Mouse (Mus musculus): ENCODE data around the gene Vinac1. TPM values are rescaled to one million over a fixed set of nuclear protein-coding genes. Genes with fewer than 3 reads are reported as not detected.
A peak's percentile ranks its signal among the peaks of the same experiment; 100 is the strongest.
"Not testable (repeated sequence)": the region's sequence is repeated elsewhere in the genome, so short reads cannot be mapped to it uniquely, and the experiment has no call there.

Vinac1 gene
- polyA plus RNA-seq, 1 experiment from 2014 or later, result 0.06 TPM

DNA sequence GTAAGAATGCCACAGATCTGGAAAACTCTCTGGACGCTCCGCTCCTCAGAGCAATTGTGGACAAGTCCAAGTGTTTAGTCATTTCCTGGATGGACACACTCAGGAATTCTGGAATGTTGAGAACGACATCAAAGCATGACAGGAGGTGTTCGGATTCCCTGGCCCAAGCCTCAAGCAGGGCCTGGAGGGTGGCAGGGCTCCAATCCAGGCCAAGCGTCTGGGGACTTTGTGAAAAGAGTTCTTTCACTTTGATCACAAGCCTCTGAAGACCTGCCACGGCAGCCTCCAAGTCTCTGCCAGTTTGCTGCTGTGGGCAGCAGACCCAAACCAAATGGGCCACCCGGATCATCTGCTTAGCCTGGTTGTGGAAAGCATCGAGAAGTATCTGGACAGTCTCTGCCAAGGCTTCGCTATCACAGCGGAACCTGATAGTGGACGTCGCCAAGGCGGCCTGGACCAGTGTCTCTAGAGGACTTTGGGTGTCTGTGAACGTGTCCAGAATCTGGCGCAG, 9.5 kb downstream of the Vinac1 start:
- H3K4me2 ChIP-seq, result peak overlapping the region; percentile 91
- 33% methylated on average over 15 of the region's 15 CpGs for whole genome bisulfite sequencing
- peaks cover 12% of the 10 kb centered on the region for H3K4me1 ChIP-seq
- no peaks in the 10 kb centered on the region for H3K9me3 ChIP-seq
- ATAC-seq (ENCODE audit: insufficient number of reproducible peaks, insufficient read depth, low FRiP score, low TSS enrichment, low read depth), result no peak
- no peaks in the 10 kb centered on the region for H3K36me3 ChIP-seq
- peak overlapping the region; percentile 48 for H3K4me3 ChIP-seq
- H3K27ac ChIP-seq, result no peak overlapping the region
- peak overlapping the region; percentile 67 for H3K9ac ChIP-seq
- H3K27me3 ChIP-seq, result peaks cover 57% of the 10 kb centered on the region

GRCm38 (mm10) chr2:129035381-129035780, 12.6 kb downstream of the Vinac1 start:
- Histone ChIP-seq H3K36me3 (no peaks in the 10 kb centered on the region), H3K27me3 (peaks cover 46% of the 10 kb centered on the region), H3K4me2 (no peak overlapping the region), H3K9ac (no peak overlapping the region), H3K4me1 (peaks cover 12% of the 10 kb centered on the region), H3K27ac (no peak overlapping the region), H3K4me3 (no peak overlapping the region), H3K9me3 (no peaks in the 10 kb centered on the region)
- 80% methylated on average over 5 of the region's 5 CpGs for WGBS
- no peak for ATAC-seq (ENCODE audit: insufficient number of reproducible peaks, insufficient read depth, low FRiP score, low TSS enrichment, low read depth)

- no peak overlapping the region for H3K4me3 ChIP-seq
- no peaks in the 10 kb centered on the region for H3K27me3 ChIP-seq
- no peaks in the 10 kb centered on the region for H3K4me1 ChIP-seq
- H3K36me3 ChIP-seq, result no peaks in the 10 kb centered on the region
- 78% methylated on average over 9 of the region's 9 CpGs for WGBS
- no peak for ATAC-seq (ENCODE audit: insufficient number of reproducible peaks, insufficient read depth, low FRiP score, low TSS enrichment, low read depth)
- no peak overlapping the region for H3K27ac ChIP-seq
- no peak overlapping the region for H3K4me2 ChIP-seq
- H3K9ac ChIP-seq, result no peak overlapping the region
- no peaks in the 10 kb centered on the region for H3K9me3 ChIP-seq
Observed at GRCm38 (mm10) chr2:129024820-129025219, 23.2 kb downstream of the Vinac1 start.

DNA sequence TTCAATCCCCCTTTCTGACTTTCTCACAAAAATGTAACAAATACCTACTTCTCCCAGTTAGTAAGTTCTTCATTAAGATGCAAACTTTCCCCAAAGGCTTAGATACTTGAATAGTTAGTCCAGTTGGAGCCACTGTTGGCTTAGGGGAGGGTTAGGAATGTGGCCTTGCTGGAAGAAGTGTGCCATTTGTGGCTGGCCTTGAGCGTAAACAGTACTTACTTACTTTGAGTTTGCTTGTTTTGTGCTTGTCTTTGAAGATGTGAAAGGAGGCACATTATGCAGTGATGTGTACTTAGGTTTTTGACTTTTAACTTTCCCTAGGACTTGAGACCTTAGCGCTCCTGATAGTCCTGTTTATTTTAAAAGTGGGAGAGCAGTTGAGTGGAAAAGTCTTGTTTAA, 27.9 kb downstream of the Vinac1 start:
- Histone ChIP-seq H3K4me1 (no peaks in the 10 kb centered on the region), H3K9me3 (no peaks in the 10 kb centered on the region)
- 80% methylated on average over 2 of the region's 2 CpGs for WGBS

GRCm38 (mm10) chr2:129008867-129009266, 39.1 kb downstream of the Vinac1 start:
- not testable (repeated sequence) for H3K4me1 ChIP-seq; ATAC-seq (ENCODE audit: insufficient number of reproducible peaks, insufficient read depth, low FRiP score, low TSS enrichment, low read depth)

More for the DNA sequence above, 27.9 kb downstream of the Vinac1 start:
- H3K4me3 ChIP-seq, result no peak overlapping the region
- no peak for ATAC-seq (ENCODE audit: insufficient number of reproducible peaks, insufficient read depth, low FRiP score, low TSS enrichment, low read depth)
- H3K27me3 ChIP-seq, result no peaks in the 10 kb centered on the region
- H3K36me3 ChIP-seq, result peaks cover 4% of the 10 kb centered on the region; the same call in 1 of the 2 replicates
- H3K9ac ChIP-seq, result no peak overlapping the region
- H3K4me2 ChIP-seq, result no peak overlapping the region
- no peak overlapping the region for H3K27ac ChIP-seq

GRCm38 (mm10) chr2:129006194-129006749, 41.7 kb downstream of the Vinac1 start:
- Histone ChIP-seq H3K36me3 (no peaks in the 10 kb centered on the region), H3K9ac (no peak overlapping the region), H3K27me3 (no peaks in the 10 kb centered on the region), H3K4me1 (no peaks in the 10 kb centered on the region), H3K27ac (no peak overlapping the region), H3K4me3 (no peak overlapping the region), H3K9me3 (no peaks in the 10 kb centered on the region), H3K4me2 (no peak overlapping the region)
- no peak for ATAC-seq (ENCODE audit: insufficient number of reproducible peaks, insufficient read depth, low FRiP score, low TSS enrichment, low read depth)
- 58% methylated on average over 4 of the region's 4 CpGs for WGBS

More at GRCm38 (mm10) chr2:129008867-129009266, 39.1 kb downstream of the Vinac1 start:
- WGBS, result 80% methylated on average over 2 of the region's 2 CpGs
- not testable (repeated sequence) for H3K36me3 ChIP-seq, H3K27me3 ChIP-seq, H3K9ac ChIP-seq, H3K27ac ChIP-seq, H3K9me3 ChIP-seq, H3K4me3 ChIP-seq, H3K4me2 ChIP-seq

DNA sequence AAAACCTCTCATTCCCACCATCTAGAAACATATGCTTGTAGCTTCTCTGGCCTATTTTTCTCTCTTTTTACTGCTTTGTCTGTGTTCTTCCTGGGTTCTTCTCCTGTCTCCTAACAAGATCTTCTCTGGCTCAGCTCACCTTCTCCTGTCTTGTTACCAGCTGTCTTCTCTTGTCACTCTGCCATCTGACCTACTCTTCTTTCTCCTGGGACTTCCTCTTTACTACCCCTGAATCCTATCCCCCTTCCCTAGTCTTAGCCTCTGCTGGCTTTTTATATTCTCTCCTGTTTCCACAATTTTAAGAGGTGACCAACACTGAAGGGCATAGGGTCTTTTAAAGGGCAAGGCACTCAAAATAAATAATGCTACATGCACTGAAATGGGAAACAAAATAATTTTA, 43.1 kb downstream of the Vinac1 start:
- Histone ChIP-seq H3K4me3 (no peak overlapping the region), H3K27me3 (no peaks in the 10 kb centered on the region), H3K9ac (no peak overlapping the region), H3K27ac (no peak overlapping the region), H3K4me2 (no peak overlapping the region), H3K9me3 (no peaks in the 10 kb centered on the region), H3K4me1 (no peaks in the 10 kb centered on the region), H3K36me3 (no peaks in the 10 kb centered on the region)
- no peak for ATAC-seq (ENCODE audit: insufficient number of reproducible peaks, insufficient read depth, low FRiP score, low TSS enrichment, low read depth)

DNA sequence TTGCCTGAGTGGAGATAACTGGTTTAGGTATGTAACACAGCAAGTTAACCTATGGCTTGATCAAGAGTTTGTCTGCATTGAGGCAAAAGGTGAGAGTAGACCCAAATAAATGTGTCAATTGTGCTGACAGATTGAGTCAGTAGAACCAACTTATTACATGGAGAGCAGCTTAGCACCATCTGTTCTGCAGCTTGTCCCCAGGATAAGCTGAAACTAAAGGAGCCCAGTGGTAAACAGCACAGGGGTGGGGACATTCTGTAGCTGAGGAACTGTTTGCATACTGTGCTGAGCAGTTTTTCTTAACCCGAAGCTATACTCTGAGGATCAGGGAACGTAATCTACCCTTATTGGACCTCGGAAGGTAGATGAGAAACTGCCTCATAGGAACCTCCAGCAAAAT, 63.2 kb downstream of the Vinac1 start:
- Histone ChIP-seq H3K27ac (no peak overlapping the region), H3K9me3 (no peaks in the 10 kb centered on the region), H3K36me3 (no peaks in the 10 kb centered on the region), H3K9ac (no peak overlapping the region), H3K4me2 (no peak overlapping the region), H3K4me1 (no peaks in the 10 kb centered on the region), H3K4me3 (no peak overlapping the region), H3K27me3 (no peaks in the 10 kb centered on the region)
- 85% methylated on average over 3 of the region's 3 CpGs for WGBS
- no peak for ATAC-seq (ENCODE audit: insufficient number of reproducible peaks, insufficient read depth, low FRiP score, low TSS enrichment, low read depth)

DNA sequence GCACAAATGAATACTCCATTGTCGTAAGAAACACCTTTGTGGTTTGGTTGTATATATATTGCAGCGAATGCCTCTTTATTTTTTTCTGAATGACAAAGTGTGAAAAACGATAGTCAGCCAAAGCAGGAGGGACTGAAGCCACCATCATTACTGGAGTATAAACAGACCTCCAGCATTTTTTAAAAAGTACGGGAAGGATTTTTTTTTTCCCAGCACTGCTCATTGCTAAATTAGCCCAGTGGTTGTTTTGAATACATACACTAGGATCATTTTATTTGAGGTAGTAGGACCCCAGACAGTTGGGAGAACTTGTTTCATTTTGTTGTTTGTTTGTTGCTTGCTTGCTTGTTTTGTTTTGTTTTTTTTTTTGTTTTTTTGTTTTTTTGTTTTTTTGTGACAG, 72.4 kb downstream of the Vinac1 start:
- Histone ChIP-seq H3K4me1 (no peaks in the 10 kb centered on the region), H3K27ac (no peak overlapping the region), H3K27me3 (no peaks in the 10 kb centered on the region), H3K4me3 (no peak overlapping the region), H3K36me3 (no peaks in the 10 kb centered on the region), H3K4me2 (no peak overlapping the region), H3K9me3 (no peaks in the 10 kb centered on the region), H3K9ac (no peak overlapping the region)
- WGBS, result 68% methylated on average over 4 of the region's 4 CpGs
- ATAC-seq (ENCODE audit: insufficient number of reproducible peaks, insufficient read depth, low FRiP score, low TSS enrichment, low read depth), result no peak

Other genes starting within 250 kb of the Vinac1 start
- gene Tmem87b, start 230.1 kb downstream of the Vinac1 start, polyA plus RNA-seq (2015; fragmentation: Nextera tagmentation; extraction: Ambion mirVana), result 28.4 and 32.0 TPM in 2 replicates
- 2.9 and 3.4 TPM in 2 replicates for gene Fbln7, start 185.2 kb downstream of the Vinac1 start, polyA plus RNA-seq (2015; fragmentation: Nextera tagmentation; extraction: Ambion mirVana)
- gene Zc3h8, start 104.1 kb downstream of the Vinac1 start, polyA plus RNA-seq (2015; fragmentation: Nextera tagmentation; extraction: Ambion mirVana), result 8.8 and 8.9 TPM in 2 replicates
- gene Zc3h6, start 80.8 kb downstream of the Vinac1 start, polyA plus RNA-seq (2015; fragmentation: Nextera tagmentation; extraction: Ambion mirVana), result 2.3 and 3.7 TPM in 2 replicates
- gene Gm10762, start 80.4 kb downstream of the Vinac1 start, polyA plus RNA-seq (2015; fragmentation: Nextera tagmentation; extraction: Ambion mirVana), result 24.1 TPM in 2 replicates
- gene Ttl, start 17.8 kb upstream of the Vinac1 start, polyA plus RNA-seq (2015; fragmentation: Nextera tagmentation; extraction: Ambion mirVana), result 19.6 and 20.4 TPM in 2 replicates
- 27.3 and 29.4 TPM in 2 replicates for gene Polr1b, start 52.8 kb upstream of the Vinac1 start, polyA plus RNA-seq (2015; fragmentation: Nextera tagmentation; extraction: Ambion mirVana)
- 29.8 and 31.7 TPM in 2 replicates for gene Chchd5, start 81.5 kb upstream of the Vinac1 start, polyA plus RNA-seq (2015; fragmentation: Nextera tagmentation; extraction: Ambion mirVana)
- 30.4 TPM in 2 replicates for gene Slc20a1, start 150.6 kb upstream of the Vinac1 start, polyA plus RNA-seq (2015; fragmentation: Nextera tagmentation; extraction: Ambion mirVana)
- gene Ckap2l, start 249.0 kb upstream of the Vinac1 start, polyA plus RNA-seq (2015; fragmentation: Nextera tagmentation; extraction: Ambion mirVana), result 51.3 and 53.4 TPM in 2 replicates